Mouse (Mus musculus): ENCODE data around the gene Gm6164. TPM values are rescaled to one million over a fixed set of nuclear protein-coding genes. Genes with fewer than 3 reads are reported as not detected.

Gene Gm6164
- not detected for total RNA-seq (2023)

DNA sequence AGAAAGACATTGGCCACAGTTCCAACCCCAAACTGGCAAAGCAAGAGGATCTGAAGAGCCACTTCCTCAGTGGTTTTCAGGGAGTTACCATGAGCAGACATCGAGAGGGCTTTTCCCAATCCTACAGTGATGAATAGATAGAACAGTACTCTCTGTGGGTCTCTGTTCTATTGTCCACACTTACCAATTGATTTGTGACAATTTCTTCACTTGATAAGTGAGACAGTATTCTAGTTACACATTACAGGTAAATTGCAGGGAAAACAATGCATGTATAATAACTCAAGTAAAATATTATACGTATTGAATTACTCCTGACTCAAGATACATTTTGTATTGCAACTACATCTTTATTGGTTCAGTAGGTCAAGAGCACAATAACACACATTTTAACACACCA, at the start of gene Gm6164:
Gm6164 (minus strand) TSS at position 101 of the 400 bp plus-strand sequence.

DNA sequence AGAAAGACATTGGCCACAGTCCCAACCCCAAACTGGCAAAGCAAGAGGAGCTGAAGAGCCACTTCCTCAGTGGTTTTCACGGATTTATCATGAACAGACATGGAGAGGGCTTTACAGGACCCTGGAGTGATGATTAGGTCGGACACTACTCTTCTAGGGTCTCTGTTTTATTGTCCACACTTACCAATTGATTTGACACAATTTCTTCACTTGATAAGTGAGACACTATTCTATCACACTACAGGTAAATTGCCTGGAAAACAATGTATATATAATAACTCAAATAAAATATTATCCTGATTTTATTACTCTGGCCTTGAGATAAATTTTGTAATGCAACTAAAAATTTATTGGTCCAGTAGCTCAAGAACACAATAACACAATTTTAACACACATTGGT, 28.3 kb upstream of the Gm6164 start, which contains the start of gene Gm4498:
Gm4498 (minus strand) TSS at position 101 of the 400 bp plus-strand sequence.

DNA sequence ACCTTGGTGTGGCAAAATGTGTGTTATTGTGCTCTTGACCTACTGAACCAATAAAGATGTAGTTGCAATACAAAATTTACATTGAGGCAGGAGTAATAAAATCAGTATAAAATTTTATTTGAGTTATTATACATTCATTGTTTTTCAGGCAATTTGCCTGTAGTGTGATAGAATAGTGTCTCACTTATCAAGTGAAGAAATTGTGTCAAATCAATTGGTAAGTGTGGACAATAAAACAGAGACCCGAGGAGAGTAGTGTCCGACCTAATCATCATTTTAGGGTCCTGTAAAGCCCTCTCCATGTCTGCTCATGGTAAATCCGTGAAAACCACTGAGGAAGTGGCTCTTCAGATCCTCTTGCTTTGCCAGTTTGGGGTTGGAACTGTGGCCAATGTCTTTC, 12.0 kb downstream of the Gm6164 start, which contains the start of gene Vmn1r95:
Vmn1r95 (plus strand) TSS at position 301 of the 400 bp plus-strand sequence.

DNA sequence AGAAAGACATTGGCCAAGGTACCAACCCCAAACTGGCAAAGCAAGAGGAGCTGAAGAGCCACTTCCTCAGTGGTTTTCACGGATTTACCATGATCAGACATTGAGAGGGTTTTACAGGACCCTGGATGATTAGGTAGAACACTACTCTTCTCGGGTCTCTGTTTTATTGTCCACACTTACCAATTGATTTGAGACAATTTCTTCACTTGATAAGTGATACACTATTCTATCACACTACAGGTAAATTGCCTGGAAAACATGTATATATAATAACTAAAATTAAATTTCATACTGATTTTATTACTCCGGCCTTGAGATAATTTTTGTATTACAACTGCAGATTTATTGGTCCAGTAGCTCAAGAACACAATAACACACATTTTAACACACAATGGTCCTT, 37.1 kb downstream of the Gm6164 start, which contains the start of gene Vmn1r94:
Vmn1r94 (minus strand) TSS at position 101 of the 400 bp plus-strand sequence.

Other genes with a start within 250 kb of the Gm6164 start
- not detected for gene Ceacam20, start 240.2 kb downstream of the Gm6164 start, total RNA-seq (2023)
- gene Nlrp9b, start 214.1 kb downstream of the Gm6164 start, total RNA-seq (2023): not detected
- not detected for gene Vmn1r91, start 105.9 kb downstream of the Gm6164 start, total RNA-seq (2023)
- not detected for gene Gm16442, start 83.0 kb downstream of the Gm6164 start, total RNA-seq (2023)
- gene Vmn1r93, start 66.5 kb downstream of the Gm6164 start, total RNA-seq (2023): not detected
- gene Vmn1r94, start 37.2 kb downstream of the Gm6164 start, total RNA-seq (2023): not detected
- gene Vmn1r95, start 11.9 kb downstream of the Gm6164 start, total RNA-seq (2023): not detected
- not detected for gene Gm4498, start 28.2 kb upstream of the Gm6164 start, total RNA-seq (2023)
- gene Gm5890, start 57.2 kb upstream of the Gm6164 start, total RNA-seq (2023): not detected
- not detected for gene Gm4133, start 128.5 kb upstream of the Gm6164 start, total RNA-seq (2023)
- gene Gm5728, start 169.8 kb upstream of the Gm6164 start, total RNA-seq (2023): not detected
- not detected for gene Vmn1r100, start 212.3 kb upstream of the Gm6164 start, total RNA-seq (2023)
- gene Vmn1r101, start 237.0 kb upstream of the Gm6164 start, total RNA-seq (2023): not detected